Mouse (Mus musculus): Measurements from ENCODE around the gene Kank1. TPM values are rescaled to one million over a fixed set of nuclear protein-coding genes. Genes with fewer than 3 reads are reported as not detected.

Gene Kank1
- total RNA-seq, 2 experiments from 2014 or later: 35.2 to 38.2 TPM

DNA sequence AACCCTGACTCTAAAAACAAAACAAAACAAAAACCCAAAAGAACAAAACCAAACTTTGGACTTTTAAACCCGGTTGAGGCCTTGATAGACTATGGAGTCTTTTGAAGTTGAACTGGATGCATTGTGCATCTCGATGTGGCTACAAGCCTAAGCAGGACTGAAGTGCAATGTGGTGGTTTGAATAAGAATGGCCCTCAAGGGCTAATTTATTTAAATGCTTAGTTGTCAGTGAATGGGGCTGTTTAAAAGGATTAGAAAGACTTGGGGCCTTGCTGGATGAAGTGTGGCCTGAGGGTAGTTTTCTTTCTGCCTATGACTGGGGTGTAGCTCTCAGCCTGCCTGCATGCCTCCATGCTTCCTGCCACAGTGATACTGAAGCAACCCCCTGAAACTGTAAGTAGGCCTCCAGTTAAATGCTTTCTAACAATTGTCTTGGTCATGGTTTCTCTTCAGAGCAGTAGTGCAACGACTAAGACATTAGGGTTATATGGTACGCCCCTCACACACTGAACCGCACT lies 242.4 kb downstream of the Kank1 start:
- DNase-seq: no peak
- intact Hi-C loops (cut with DNase I): no loop called here

DNA sequence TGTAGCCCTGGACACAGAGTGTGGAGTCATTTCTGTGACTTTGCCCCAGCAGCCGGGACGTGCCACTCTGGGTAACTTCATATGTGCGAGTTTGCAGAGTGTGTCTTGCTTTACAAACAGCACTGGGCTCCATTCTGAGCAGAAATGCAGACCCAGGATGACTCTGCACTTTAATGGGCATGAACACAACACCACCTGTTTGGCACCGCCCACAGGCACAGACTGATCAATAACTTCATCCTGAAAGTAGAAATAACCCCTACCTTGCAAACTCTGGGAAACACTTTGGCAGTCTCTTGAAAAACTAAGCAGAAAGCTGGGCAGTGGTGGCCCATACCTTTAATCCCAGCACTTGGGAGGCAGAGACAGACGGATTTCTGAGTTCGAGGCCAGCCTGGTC lies 244.0 kb downstream of the Kank1 start:
- DNase-seq: no peak
- intact Hi-C loops (cut with DNase I): no loop called here

Other genes with a start within 250 kb of the Kank1 start
- 10 to 100 TPM; 16.0 to 19.8 TPM for gene Dock8, start 237.4 kb upstream of the Kank1 start, total RNA-seq (2021)

Data from heart, postnatal 14 days (tissue).